Mouse (Mus musculus) heart, embryonic 16.5 days (tissue): ENCODE results near the gene Exoc8. TPM values are rescaled to one million over a fixed set of nuclear protein-coding genes. Genes with fewer than 3 reads are reported as not detected.

ENCODE experiments used
- ATAC-seq: fragments of 200-750 bp; cut with Nextera tagmentation; replicated peaks from 2 replicates; pipeline ENCODE4 v1.8.0; 2017; ENCODE audit warnings: moderate number of reproducible peaks; ENCODE audit not compliant: insufficient read depth, low FRiP score; ENCODE audit errors: extremely low read depth
- H3K27ac ChIP-seq: fragments of 300-500 bp; sonication (generic); 2 replicates; pipeline ENCODE4 v1.5.1; 2014; ENCODE audit warnings: mild to moderate bottlenecking, low read length, control low read depth, moderate library complexity
- H3K27me3 ChIP-seq: fragments of 300-500 bp; sonication (generic); 2 replicates; pipeline ENCODE4 v1.6.1; 2014; ENCODE audit warnings: low read length, mixed read lengths; ENCODE audit not compliant: control insufficient read depth, insufficient read depth
- H3K36me3 ChIP-seq: fragments of 300-500 bp; sonication (generic); 2 replicates; pipeline ENCODE4 v1.6.1; 2014; ENCODE audit not compliant: control insufficient read depth, insufficient read depth
- H3K4me1 ChIP-seq: fragments of 300-500 bp; sonication (generic); 2 replicates; pipeline ENCODE4 v1.6.1; 2014; ENCODE audit warnings: low read length, mixed read lengths; ENCODE audit not compliant: control insufficient read depth, insufficient read depth
- H3K4me2 ChIP-seq: fragments of 300-500 bp; sonication (generic); 2 replicates; pipeline ENCODE4 v1.6.1; 2014; ENCODE audit warnings: low read depth, mild to moderate bottlenecking, control low read depth, low read length
- H3K4me3 ChIP-seq: fragments of 300-500 bp; sonication (generic); 2 replicates; pipeline ENCODE4 v1.5.1; 2014; ENCODE audit warnings: mild to moderate bottlenecking, control low read depth, low read length
- H3K9ac ChIP-seq: fragments of 300-500 bp; sonication (generic); 2 replicates; pipeline ENCODE4 v1.6.1; 2014; ENCODE audit warnings: low read length, control low read depth
- H3K9me3 ChIP-seq: fragments of 300-500 bp; sonication (generic); replicated peaks from 2 replicates; pipeline ENCODE4 v1.6.1; 2016; ENCODE audit warnings: low read length; ENCODE audit not compliant: control insufficient read depth
- WGBS: fragments of 180-500 bp; shearing (Covaris S2); extraction: QIAGEN DNeasy Blood & Tissue Kit; methylation state at CpG from one replicate; pipeline ENCODE4 v1.1.7; 2014; 5-methylcytosine and 5-hydroxymethylcytosine counted together
- polyA plus RNA-seq: library from polyadenylated mRNA; unstranded; fragments of >200 nt; fragmentation: Nextera tagmentation; extraction: Ambion mirVana; gene quantifications from 2 replicates; pipeline ENCODE4 v1.2.1, GENCODE M21; 2015

Gene Exoc8
- polyA plus RNA-seq, 1 experiment from 2014 or later: 6.9 TPM

DNA sequence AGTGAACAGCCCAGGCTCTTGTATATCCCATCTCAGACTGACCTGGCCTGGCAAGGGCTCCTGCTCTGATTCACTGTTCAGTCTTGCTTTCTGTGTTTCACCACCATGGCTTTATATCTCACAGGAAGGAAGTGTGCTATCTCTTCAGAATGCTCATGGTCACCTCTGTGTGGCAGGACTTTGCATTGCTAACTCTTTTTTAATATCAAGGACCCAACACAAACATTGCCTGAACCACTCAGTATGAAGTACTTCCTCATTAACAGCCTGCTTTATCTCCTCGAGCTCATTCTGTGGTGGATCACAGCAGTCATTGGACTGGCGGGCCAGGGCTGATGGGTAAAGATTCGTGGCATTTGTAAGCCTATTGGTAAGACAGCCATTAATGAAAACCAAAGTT, 30.8 kb downstream of the Exoc8 start:
- Histone ChIP-seq H3K4me3 (no peak overlapping the region), H3K27ac (no peak overlapping the region)

DNA sequence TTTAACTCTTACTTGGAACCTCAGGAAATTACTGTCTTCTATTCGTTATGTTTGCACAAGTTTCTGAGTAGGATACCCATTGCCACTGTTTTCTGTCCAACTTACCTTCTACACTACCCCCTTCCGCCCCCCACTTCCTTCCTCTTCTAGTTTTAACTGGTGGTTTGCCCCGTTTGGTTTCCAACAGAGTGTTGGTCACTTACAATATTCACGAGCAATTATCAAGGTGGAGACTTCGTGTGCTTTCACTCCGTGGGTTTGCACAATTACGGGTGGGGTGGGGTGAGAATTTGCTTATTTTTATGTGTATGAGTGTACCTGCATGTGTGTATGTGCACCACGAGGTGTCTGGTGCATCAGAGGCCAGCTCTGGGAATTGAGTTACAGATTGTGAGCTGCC, 33.8 kb downstream of the Exoc8 start:
- Histone ChIP-seq H3K4me3 (peak overlapping the region; percentile 93), H3K9ac (peak overlapping the region; percentile 98), H3K36me3 (peaks cover 14% of the 10 kb centered on the region; the same call in 1 of the 2 replicates), H3K4me2 (peak overlapping the region; percentile 69), H3K4me1 (peaks cover 63% of the 10 kb centered on the region), H3K27me3 (no peaks in the 10 kb centered on the region), H3K27ac (peak overlapping the region; percentile 94; the same call in 1 of the 2 replicates), H3K9me3 (no peaks in the 10 kb centered on the region)
- ATAC-seq: no peak
- 18% methylated on average over 8 of the region's 8 CpGs for WGBS

More for the DNA sequence above, 30.8 kb downstream of the Exoc8 start:
- Histone ChIP-seq H3K4me2 (no peak overlapping the region), H3K9me3 (no peaks in the 10 kb centered on the region), H3K4me1 (peaks cover 42% of the 10 kb centered on the region), H3K36me3 (peaks cover 9% of the 10 kb centered on the region), H3K9ac (no peak overlapping the region), H3K27me3 (no peaks in the 10 kb centered on the region)
- 28% methylated on average over 3 of the region's 3 CpGs for WGBS
- no peak for ATAC-seq

DNA sequence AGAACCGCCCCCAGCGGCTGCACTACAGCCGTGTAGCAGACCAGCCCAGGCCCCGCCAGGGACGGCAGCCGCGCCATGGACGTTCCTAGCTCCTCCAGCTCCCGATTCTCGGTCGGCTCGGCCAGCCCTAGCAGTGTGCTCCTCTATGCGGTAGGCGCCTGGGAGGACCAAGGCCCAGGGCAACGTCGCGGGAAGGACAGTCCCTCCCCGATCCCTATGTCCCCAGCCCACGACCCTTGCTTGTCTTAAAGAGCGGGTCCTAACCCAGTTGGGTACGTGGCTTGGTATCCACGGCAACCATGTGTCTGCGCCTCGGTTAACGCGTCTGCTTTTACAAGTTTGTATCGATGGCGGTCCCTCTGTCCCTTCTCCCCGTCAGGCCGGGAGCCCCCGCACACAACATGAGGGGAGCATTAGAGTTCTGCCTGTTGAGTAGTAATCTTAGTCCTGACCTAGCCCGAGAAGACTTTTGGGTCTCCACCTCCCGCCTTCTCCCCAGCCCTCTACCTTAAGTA, 34.3 kb downstream of the Exoc8 start:
- Histone ChIP-seq H3K9ac (peak overlapping the region; percentile 98), H3K9me3 (no peaks in the 10 kb centered on the region), H3K36me3 (peaks cover 19% of the 10 kb centered on the region), H3K4me3 (peak overlapping the region; percentile 93), H3K27ac (peak overlapping the region; percentile 94), H3K27me3 (no peaks in the 10 kb centered on the region), H3K4me1 (peaks cover 58% of the 10 kb centered on the region), H3K4me2 (peak overlapping the region; percentile 69)
- WGBS: under 1% methylated on average over 33 of the region's 33 CpGs
- peak; percentile 64 for ATAC-seq

DNA sequence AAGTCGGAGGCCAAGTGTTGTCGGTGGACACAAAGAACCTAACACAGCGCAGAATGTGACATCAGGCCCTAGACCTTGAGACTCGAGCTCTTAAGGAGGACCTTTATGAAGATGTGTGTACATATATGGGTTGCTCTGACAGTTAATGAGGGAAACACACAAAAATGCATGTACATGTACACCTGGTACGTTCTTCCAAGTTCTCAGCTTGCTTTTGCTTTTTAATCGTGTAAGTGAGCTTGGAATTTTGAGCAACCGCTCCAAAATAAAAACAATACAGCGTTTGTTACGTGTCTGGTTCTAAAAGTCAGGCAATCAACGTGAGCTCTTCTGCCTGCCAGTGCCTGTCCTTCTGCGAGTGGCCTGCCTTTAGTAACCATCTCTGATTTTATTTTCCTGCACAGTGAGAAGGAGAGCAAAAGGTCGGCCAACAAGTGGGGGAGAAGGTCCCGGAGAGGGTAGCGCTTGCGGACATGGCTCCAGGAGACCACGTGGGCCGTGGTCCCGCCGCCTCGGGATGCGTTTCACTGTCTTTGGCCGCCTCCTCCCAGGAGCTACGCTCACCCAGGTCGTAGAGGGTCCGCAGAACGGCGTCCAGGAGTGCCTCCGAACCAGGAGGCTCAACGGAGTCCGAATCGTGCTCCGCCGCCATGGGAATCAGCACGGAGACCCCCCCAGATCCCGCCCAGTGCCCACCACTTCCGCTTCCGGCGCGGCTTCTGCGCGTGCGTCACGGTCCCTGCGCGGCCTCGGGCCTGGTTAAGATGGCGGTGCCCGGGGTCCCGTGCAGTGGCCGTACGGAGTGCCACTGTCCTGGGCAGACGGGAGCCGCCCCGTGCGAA, 35.0 kb downstream of the Exoc8 start, which contains the start of the genes Gnpat and 2810004N23Rik:
Gnpat (plus strand) TSS at position 713 of the 842 bp plus-strand sequence.
2810004N23Rik (minus strand) TSS at position 800 of the 842 bp plus-strand sequence.
- peaks cover 54% of the 10 kb centered on the region for H3K4me1 ChIP-seq
- peak within 1 kb of the TSS; percentile 94 for H3K27ac ChIP-seq
- peak within 1 kb of the TSS; percentile 98 for H3K9ac ChIP-seq
- H3K27me3 ChIP-seq: no peaks in the 10 kb centered on the region
- H3K9me3 ChIP-seq: no peaks in the 10 kb centered on the region
- H3K4me3 ChIP-seq: peak within 1 kb of the TSS; percentile 93
- WGBS: 1% methylated on average over 55 of the region's 55 CpGs
- H3K4me2 ChIP-seq: peak within 1 kb of the TSS; percentile 70
- ATAC-seq: peak; percentile 94
- H3K36me3 ChIP-seq: peaks cover 25% of the 10 kb centered on the region

DNA sequence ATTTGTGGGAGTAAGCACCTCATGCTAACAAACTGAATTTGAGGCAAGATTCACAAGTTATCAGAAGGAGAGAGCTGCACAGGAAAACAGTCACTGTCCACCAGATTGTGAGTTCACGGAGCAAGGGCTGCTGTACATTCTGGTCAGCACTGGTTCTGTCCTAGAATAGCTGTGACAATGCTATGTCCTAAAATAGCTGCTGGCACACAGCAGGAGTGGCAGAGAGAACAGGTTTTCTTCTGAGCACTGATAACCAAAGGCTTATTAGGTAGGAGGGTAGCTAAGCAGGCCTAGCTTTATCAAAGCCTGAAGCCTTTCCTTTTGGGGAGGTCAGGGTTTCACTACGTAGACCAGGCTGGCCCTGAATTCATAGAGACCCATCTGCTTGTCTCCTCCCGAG, 37.3 kb downstream of the Exoc8 start:
- no peak overlapping the region; the same call in 1 of the 2 replicates for H3K9ac ChIP-seq
- H3K4me3 ChIP-seq: no peak overlapping the region
- WGBS: 55% methylated on average over 3 of the region's 3 CpGs
- H3K27ac ChIP-seq: peak overlapping the region; percentile 96
- peak; percentile 66 for ATAC-seq
- peaks cover 38% of the 10 kb centered on the region for H3K4me1 ChIP-seq
- peaks cover 3% of the 10 kb centered on the region for H3K9me3 ChIP-seq
- H3K4me2 ChIP-seq: peak overlapping the region; percentile 41
- no peaks in the 10 kb centered on the region for H3K27me3 ChIP-seq
- H3K36me3 ChIP-seq: peaks cover 47% of the 10 kb centered on the region

DNA sequence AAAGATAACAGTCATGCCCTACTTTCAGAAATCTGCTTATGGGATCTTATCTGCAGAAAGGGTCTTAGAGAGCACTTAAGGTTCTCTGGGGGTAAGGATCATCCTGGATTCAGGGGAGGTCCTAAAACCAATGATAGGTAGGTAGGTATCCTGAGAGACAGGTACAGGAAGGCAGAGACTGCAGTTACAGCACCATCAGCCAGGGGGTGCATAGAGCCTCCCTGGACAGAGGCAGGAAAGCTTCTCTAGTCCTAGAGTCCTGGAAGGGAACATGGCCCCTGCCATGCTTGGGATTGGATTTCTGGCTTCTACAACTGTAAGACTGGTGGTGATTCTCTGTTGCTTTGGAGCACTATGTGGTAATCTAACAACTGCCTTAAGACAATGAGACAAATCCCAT, 38.0 kb downstream of the Exoc8 start:
- H3K4me3 ChIP-seq: no peak overlapping the region
- H3K4me2 ChIP-seq: no peak overlapping the region
- peaks cover 3% of the 10 kb centered on the region for H3K9me3 ChIP-seq
- H3K36me3 ChIP-seq: peaks cover 54% of the 10 kb centered on the region
- H3K27ac ChIP-seq: peak overlapping the region; percentile 96
- no peaks in the 10 kb centered on the region for H3K27me3 ChIP-seq
- 0 out of 2 replicates have a peak overlapping the region, but pooled peaks have one; percentile 9 for H3K9ac ChIP-seq
- ATAC-seq: no peak
- H3K4me1 ChIP-seq: peaks cover 34% of the 10 kb centered on the region

DNA sequence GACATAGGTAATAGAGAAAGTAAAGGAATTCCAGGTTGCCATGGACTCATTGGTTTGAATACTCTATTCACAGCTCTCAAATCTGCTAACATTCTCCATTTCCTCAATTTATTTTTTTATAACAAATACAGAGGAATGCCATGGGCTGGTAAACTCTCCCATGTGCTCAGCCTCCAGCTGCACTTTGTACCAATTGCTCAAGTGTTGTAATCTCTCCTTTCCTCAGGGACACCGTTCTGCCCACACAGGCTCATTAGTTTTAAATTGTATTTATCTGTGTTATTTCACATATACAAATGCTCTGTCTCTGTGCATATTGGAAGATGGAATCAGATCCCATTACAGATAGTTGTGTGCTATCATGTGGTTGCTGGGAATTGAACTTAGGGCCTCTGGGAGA, 44.0 kb downstream of the Exoc8 start:
- WGBS: 93% methylated on average over 1 of the region's 1 CpGs
- Histone ChIP-seq H3K4me3 (no peak overlapping the region), H3K36me3 (peaks cover 56% of the 10 kb centered on the region), H3K27ac (no peak overlapping the region), H3K9me3 (peaks cover 10% of the 10 kb centered on the region), H3K9ac (no peak overlapping the region), H3K4me2 (no peak overlapping the region), H3K4me1 (no peaks in the 10 kb centered on the region), H3K27me3 (no peaks in the 10 kb centered on the region)
- ATAC-seq: no peak

DNA sequence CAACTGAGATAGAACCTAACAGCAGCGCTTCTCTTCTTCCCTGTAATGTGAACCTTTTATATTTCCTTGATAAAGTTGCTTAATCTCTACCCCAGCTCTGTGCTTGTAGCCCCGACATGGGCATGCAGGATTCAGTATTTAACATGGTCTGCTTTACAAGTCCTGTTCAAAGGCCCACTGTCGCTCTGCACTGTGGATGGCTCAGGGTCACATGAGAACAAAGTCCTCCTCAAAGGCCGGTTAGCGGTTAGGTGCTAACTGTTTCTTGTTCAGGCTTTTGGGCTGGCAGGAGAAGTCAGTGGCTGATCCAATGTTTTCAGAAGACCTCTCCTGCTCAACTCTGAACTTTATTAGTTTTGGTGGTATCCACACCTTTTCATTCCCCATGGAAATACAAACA, 51.9 kb downstream of the Exoc8 start:
- WGBS: 75% methylated on average over 5 of the region's 5 CpGs
- no peak overlapping the region for H3K4me2 ChIP-seq

DNA sequence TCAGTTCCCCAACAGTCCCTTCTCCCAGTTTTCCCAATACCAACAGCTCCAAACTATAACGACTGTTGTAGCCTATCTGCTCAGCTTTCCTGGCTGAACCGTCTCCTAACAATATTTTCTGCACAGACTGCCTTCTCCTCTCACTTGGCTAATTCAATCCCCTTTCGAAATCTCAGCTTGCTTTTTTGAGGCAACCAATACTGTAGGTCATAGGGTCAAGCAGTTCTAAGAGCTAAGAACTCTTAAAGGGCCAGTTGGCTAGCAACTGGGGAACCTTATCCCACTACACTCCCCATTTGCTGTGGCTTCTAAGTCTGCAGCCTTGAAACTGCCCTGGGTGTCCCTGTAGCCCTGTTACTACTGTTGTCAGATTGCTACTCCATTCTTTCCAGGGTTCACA, 52.4 kb downstream of the Exoc8 start:
- 69% methylated on average over 3 of the region's 3 CpGs for WGBS
- Histone ChIP-seq H3K27ac (no peak overlapping the region), H3K4me2 (no peak overlapping the region), H3K27me3 (no peaks in the 10 kb centered on the region), H3K4me1 (peaks cover 2% of the 10 kb centered on the region; the same call in 1 of the 2 replicates), H3K4me3 (no peak overlapping the region), H3K9ac (no peak overlapping the region), H3K9me3 (no peaks in the 10 kb centered on the region), H3K36me3 (peaks cover 17% of the 10 kb centered on the region)
- ATAC-seq: no peak

More for the DNA sequence above, 51.9 kb downstream of the Exoc8 start:
- Histone ChIP-seq H3K27ac (no peak overlapping the region), H3K27me3 (no peaks in the 10 kb centered on the region), H3K4me3 (no peak overlapping the region), H3K9me3 (no peaks in the 10 kb centered on the region), H3K4me1 (peaks cover 2% of the 10 kb centered on the region; the same call in 1 of the 2 replicates), H3K36me3 (peaks cover 12% of the 10 kb centered on the region), H3K9ac (no peak overlapping the region)
- ATAC-seq: no peak
